Mouse (Mus musculus): ENCODE measurements around the gene Zp2.
A peak's percentile ranks its signal among the peaks of the same experiment; 100 is the strongest.

The Zp2 gene

DNA sequence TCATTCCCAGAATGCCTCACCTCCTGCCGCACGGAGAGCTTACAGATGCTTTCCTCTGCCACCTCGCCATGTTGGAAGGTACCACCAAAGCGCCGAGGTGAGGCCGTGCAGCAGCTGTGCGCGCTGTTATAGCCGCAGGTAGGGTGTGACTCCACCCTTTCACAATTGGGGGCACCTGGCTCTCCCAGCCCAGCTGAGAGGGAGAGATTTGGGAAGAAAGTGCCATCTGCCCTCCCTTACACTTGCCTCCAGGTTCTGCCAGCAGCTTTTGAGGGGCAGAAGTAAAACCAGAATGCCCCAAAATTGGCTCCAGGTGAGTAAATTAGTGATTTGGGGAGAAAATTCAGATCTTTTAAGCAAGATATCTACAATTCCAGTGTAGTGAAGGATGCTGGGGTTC lies at the start of gene Zp2:
TSS of gene Zp2 (minus strand) at position 101 of the 400 bp plus-strand sequence.
- ATAC-seq (ENCODE audit: insufficient number of reproducible peaks, low FRiP score, low TSS enrichment): no peak

DNA sequence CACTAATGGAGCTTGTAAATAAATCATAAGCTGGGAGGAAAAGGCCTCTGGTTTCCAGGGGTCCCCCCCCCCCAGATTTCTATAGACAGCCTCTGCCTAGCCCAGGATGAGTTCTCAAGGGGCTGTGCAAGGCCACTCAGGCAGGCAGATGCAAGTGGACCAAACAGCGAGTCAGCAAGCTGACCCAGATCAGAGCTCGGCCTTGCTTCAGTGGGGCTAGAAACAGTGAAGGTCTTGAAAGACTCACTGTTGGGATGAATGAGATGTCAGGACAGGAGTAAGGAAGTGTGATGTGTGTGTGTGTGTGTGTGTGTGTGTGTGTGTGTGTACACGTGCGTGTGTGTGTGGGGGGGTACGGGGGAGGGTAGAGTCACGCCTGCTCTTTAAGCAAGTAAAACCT lies 47.7 kb upstream of the Zp2 start:
- no peak for ATAC-seq (ENCODE audit: insufficient number of reproducible peaks, low FRiP score, low TSS enrichment)

DNA sequence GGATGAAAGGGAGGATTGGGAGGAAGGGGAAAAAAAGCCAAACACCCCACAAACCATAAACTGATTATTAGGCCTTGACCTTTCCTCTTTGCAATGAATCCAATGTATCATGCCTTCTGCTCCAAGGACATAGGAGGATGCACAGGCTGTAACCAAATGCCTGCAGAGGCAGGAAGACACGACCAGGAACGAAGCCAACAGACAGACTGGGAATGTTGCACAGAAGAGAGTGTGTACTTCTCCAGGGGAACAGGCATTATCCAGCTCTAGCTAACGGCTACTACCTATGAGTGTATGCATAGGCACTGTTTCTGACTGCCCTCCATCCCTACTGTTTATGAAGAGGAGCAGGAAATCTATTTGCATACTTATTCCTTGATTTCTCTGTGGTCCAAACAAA lies 47.1 kb upstream of the Zp2 start:
- no peak for ATAC-seq (ENCODE audit: insufficient number of reproducible peaks, low FRiP score, low TSS enrichment)

DNA sequence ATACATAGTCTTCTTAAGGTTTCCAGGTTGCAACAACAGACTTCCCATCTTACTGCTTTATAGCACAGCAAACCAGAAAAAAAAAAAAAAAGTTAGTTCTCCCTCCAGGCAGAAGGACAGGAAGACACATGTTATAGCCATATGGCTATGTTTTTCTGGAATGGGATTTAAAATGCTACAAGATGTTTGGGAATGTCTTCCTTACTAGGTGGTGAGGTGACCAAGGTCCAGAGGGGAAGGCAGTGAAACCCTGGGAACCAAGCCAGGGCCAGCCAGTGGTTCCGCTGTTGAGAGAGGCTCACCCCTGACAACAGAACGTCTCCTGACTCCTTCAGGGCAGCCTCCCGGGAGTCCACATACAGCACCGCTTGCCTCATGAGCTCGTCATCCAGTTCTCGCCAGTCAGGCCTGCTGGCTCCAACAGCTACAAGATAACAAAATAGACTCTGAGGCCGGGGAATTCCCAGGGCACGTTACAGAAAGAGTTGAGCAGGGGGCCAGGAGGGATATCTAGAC lies 45.1 kb upstream of the Zp2 start:
- no peak for ATAC-seq (ENCODE audit: insufficient number of reproducible peaks, low FRiP score, low TSS enrichment)

DNA sequence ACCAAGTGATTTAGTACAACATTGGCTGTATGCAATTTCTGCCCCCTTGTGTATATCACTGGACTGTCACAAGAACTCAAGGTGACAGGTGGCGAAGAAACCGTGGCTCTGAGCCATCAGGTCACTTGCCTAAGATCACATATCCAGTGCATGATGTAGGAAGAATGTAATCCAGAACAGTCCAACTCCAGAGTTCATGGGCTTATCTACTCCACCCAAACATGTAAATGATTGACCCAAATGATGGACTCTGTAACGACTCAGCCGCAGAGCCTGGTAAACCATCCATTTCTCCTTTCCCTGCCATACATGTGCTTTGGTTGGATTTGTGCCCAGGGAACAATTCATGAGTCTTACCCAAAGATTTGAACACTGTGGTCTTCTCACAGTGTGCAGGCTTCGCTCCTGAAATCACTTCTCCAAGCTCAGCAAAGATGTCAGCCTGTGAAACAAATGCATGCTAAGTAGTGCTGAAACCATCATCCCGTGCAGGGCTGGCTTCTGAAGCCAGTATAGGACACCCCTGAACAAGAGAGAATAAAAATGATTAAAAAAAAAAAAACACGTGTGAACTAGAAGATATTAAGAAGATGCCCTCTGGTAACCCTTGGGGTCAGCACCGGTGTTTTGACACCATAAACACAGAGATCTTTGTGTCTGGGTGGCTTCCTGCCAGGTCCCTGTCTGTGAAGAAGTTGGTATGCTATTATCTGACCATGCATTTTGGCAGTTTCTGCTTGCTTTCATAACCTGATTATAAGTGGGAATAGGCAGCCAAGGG lies 44.5 kb upstream of the Zp2 start:
- ATAC-seq (ENCODE audit: insufficient number of reproducible peaks, low FRiP score, low TSS enrichment): no peak

DNA sequence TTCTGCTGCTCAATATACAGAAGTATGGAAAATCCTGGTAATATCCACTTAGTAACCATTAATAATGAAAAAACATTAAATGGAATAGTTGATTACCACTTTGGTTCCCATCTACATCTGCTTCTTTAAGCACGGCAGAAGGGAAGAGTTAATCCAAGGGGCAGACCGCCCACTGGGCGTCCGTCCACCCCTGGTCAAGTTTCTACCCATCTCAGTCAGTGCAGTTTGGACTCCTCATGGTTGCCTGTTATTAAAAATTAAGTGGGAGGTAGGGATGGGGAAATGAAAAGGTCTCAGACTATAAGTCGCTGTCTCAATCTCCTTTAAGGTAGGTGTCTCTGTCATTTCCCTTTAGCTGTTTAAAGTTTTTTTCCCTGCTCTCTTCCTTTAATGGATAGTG lies 43.9 kb upstream of the Zp2 start:
- no peak for ATAC-seq (ENCODE audit: insufficient number of reproducible peaks, low FRiP score, low TSS enrichment)

DNA sequence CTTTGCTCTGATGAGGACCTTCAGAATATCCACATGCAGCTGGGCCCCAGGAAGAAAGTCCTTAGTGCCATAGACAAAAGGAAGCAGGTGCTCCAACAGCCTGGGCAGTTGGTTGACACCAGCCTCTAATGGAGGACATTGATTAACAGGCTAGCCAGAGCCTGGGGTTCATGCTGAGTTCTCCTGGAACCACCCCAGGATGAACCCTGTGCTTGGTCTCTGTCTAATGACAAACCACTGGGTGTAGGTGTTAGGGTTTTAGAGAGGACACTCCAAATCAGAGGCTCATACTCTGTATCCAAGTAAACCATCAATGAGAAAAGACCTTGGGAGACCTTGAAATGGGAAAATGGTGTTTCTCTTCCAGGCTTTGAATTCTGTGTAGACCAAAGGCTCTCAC lies 37.8 kb upstream of the Zp2 start:
- ATAC-seq (ENCODE audit: insufficient number of reproducible peaks, low FRiP score, low TSS enrichment): no peak

DNA sequence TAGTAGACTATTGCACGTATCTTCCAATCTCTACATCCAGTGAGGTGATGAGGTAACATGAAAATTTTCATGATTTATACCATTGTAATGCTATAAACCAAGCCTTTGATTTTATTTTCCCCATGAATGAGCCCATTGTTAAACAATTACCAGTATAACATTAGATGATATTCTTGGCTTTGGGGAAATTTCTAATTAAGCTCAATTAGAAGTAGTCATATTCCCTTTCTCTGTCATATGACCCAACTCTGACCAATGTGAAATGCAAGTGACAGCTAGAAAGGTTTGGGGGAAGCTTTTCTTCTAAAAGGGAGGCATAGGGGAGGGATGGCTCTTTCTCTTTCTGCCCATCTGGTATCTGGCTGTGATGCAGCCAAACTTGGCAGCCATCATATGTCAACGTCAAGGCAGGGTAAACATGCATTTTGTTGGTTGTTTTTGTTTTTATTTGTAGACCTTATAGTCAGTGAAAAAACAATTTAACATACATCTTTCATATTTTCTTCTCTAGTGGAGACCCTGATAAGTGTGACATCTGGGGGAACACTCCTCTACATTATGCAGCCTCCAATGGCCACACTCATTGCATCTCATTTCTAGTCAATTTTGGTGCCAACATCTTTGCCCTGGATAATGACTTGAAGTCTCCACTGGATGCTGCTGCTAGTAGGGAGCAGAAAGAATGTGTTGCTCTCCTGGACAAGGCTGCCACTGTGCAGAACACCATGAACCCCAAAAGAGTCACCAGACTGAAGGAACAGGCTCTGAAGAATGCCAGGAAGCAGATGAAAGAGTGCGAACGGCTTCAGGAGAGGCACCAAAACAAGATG lies 36.5 kb upstream of the Zp2 start:
- ATAC-seq (ENCODE audit: insufficient number of reproducible peaks, low FRiP score, low TSS enrichment): no peak

DNA sequence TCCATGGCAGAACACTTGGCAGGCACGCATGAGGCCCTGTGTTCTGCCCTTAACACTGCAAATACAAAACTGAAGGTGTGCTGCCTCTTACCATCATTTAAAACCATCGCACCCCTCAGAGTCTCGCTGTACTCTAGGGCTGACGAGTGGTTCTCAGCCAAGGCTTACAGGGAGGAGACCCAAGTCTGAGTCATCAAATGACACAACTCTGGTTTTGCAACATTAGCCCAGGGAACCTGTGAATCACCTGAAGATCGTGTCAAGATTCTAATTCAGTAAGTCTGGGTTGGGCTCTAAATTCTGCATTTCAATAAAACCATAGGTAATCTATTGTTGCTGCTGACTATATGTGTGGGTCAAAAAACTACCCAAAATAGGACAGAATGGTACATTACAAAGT lies 35.5 kb upstream of the Zp2 start:
- ATAC-seq (ENCODE audit: insufficient number of reproducible peaks, low FRiP score, low TSS enrichment): no peak

DNA sequence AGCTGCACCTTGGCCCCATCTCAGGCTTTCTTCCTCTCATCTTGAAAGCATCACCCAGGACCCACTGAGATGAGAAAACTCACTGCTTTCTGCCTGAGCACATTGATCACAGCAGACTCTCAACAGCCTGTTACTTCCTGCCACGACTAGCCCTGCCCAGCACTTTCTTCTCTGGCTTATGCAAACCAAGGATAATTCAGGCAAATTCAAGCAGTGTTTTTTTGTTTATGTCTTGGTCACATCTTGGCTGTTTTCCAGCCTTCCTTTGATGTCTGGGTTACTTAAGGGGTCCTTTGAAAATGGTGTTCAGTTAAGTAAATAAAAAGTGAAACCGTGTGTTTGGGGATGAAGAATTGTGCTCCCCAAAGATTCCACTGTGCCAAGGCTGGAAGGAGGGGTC lies 33.8 kb upstream of the Zp2 start:
- ATAC-seq (ENCODE audit: insufficient number of reproducible peaks, low FRiP score, low TSS enrichment): no peak

DNA sequence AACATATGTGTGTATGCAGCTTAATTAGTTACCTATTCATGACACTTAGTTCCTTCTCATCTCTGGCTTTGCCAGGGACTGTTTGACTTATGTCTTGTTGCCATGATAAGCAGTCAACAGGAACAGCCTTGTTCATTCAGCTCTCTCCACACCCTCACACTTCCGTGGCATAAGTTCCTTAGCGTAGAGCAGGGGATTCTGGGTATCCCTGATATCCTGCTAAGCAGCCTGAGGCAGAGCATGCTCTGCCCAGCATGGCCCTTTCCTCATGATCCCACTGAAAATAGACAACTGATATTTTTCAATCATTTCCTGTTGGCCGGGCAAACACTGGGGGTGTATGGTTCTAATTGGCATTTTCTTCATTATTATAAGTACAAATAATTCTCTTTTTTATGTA lies 32.5 kb upstream of the Zp2 start:
- ATAC-seq (ENCODE audit: insufficient number of reproducible peaks, low FRiP score, low TSS enrichment): no peak

DNA sequence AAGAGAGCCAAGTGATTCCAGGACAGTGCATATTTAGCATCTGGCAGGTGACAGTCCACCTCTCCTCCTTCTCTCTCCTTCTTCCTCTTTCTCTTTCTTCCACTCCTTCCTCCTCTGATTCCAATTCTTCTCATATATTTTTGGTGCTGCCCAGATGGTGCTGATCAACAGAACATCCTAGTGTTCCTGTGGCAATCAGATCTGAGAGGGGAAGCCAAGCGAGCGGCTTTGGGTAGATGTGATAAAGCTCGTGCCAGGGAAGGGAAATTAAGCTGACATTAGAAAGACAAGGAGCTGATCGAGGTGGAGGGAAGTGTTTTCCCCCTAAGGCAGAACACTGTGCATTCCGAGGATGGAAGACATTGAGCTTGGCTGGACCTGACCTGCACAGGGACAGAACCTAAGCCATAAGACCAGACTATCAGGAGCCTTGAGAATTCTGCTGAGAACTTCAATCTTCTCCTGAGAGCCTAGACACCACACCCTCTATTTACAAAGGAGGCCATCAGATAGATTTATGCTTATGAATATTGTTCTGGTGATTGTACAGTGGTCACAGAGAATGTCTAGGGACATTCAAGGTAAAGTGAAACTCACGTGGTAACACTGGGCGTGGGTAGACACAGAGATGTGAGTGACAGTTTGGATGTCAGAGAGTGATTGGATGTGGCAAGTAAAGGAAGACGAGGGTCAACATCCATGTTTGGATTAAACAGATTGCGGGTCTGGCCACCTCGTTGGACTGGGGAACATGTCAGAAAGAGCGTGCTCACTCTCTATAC lies 29.8 kb upstream of the Zp2 start:
- ATAC-seq (ENCODE audit: insufficient number of reproducible peaks, low FRiP score, low TSS enrichment): no peak

DNA sequence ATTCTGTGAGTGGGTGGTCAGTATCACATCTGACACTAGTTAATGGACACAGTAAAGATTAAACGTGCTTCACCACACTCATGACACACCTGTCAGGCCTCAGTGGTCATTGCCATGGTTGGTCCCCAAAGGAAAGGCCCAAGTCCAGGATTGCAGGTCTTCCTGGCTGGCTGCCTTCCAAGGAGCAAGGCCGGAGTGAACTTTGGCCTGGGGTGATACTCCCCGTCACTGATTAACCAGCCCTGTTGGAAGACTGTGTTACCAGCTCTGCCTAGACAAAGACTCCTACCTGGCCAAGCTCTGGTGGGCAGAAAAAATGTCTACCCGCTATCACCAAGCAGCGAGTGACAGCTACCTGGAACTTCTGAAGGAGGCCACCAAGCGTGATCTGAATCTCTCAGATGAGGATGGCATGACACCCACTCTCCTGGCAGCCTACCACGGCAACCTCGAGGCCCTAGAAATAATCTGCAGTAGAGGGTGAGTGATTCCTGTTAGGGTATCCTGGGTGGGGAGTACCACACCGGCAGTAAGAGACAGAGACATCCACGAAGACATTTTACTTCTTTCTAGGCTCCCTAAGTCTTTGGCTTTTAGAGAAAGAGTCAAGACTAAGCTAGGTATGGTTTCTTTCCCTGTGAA lies 28.6 kb upstream of the Zp2 start, which contains the start of gene Anks4b:
TSS of gene Anks4b (plus strand) at position 256 of the 642 bp plus-strand sequence.
- ATAC-seq (ENCODE audit: insufficient number of reproducible peaks, low FRiP score, low TSS enrichment): no peak

DNA sequence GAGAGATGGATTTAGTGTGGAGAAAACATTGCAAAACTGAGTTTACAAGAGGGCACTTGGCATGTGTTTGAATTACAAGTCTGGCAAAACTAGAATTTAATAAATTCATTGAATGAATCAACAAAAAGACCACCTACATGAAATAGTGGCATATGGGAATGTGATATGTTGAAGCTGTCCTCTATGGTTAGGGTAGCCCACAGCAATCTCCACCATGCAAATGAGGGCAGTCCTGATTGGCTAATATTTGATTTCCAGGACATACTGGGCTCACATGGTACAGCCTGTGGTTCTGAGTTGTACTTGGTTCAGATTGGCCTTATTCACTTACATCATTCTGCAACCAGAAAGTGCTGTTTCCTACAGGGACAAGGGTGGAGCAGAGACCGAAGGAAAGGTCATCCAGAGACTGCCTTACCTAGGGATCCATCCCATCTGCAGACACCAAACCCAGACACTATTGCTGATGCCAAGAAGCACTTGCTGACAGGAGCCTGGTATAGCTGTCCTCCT lies 27.2 kb upstream of the Zp2 start:
- ATAC-seq (ENCODE audit: insufficient number of reproducible peaks, low FRiP score, low TSS enrichment): no peak

DNA sequence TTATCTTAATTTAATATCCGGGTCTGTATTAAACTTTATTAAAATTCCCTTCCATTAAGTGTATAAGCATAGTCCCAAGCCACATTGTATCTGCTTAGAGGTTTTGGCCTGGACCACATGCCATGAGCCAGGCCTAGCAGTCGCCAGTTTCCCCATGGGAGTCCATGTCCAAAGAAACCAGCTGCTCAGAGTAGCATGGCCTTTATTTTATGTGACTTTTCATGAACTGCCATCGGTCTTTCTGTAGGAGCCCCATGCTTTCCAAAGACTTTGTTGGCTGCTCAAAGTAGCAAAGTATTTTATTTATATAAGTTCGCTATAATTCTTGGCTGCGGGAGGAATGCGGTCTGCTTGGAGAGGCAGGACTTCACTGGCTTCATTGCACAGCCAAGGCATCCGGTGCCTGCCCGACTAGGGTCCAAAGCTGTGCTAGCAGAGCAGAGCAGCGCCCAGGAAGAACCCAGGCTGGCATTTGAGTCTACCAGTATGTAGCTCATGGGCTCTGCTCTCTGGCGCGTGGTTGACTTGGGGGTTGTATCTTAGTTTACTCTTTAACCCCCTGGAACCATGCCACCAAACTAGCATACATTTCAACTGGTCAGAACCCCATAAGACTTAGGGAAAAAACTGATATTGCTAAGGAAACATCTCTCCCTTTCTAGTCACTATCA lies 18.6 kb upstream of the Zp2 start:
- ATAC-seq (ENCODE audit: insufficient number of reproducible peaks, low FRiP score, low TSS enrichment): no peak

DNA sequence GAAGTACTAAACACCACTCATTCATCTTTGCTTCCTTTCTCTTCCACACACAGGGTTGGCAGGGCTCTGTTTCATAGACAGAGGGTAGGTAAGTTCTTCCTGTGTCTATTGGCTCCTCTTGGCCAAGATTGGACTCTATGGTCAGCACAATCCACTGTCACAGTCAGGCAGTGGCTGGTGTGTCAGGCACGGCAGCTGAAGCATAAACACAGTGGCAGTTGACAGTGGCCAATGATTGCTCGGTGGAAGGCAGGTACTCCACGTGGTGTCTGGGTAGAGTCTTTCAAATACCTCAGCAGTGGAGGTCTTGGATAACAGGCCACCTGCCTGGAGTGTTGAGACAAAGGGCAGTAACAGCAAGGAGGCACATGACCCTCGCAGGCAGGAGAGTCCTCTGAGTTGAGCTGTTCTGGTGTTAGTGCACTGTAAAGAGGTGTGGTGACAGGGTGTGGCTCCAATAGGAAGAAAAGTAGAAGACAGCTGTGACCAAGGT lies 13.1 kb upstream of the Zp2 start:
- no peak for ATAC-seq (ENCODE audit: insufficient number of reproducible peaks, low FRiP score, low TSS enrichment)

DNA sequence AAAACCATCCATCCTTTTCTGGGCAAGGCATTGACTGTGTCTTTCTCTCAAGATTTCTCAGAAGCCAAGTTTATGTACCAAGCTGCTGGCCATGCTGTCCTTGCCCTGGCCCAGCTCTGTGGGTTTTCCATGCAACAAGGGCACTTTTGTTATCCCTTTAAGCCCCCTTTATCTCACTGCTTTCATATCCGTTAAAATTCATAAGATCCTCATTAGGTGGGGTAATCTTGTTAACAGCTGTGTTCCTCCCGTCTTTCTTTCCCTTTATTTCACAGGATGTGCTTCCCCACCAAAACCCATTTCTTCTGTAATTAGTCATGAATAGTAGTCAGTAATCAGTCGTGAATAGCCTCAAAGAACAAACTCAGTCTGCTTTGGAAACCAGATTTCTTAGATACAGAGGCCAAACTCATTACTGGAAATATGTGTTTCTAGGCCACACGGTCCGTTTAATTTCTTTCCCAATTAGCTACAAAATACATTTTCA lies 12.5 kb upstream of the Zp2 start:
- no peak for ATAC-seq (ENCODE audit: insufficient number of reproducible peaks, low FRiP score, low TSS enrichment)

DNA sequence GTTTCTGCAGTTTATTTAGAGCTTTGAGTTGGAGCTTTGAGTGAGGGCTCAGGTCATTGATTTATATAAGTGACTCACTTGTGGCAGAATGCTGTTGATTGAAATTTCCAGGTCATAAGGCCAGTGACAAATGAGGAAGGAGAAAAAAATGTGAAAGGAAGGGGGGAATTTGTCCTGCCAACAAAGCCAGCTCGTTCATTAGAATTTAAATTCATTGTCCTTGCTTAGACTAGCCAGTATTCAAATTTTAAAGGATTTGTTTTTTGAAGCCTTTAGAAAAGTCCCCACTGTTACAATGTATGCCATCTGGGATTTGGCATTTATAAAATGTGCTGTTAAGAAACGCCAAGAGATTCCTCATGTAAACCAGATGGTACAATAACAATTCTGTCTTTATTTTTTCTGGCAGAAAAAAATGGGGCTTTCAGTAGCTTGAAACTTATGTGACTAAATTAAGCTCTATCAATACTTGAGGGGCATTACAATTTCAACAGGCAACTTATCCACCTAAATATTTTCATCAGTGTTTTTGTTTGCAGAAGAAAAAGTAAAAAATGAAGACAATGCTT lies 11.8 kb upstream of the Zp2 start:
- ATAC-seq (ENCODE audit: insufficient number of reproducible peaks, low FRiP score, low TSS enrichment): peak; percentile 52; the same call in 1 of the 2 replicates

DNA sequence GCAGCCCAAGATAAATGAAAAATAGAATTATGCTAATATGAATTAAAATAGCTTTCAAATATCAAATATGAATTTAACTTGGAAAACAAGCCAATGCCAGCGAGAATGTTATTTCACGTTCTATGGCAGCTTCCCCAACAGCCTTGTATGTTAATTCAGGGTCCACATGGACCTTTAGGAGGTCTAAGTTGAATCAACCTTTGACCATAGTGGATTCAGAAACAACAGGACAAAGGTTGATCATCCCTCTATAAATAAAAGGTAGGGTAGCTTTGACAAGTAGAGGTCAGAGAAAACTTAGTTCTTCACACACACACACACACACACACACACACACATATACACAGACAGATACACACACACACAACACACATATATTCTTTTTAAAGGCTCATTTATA lies 5.8 kb upstream of the Zp2 start:
- ATAC-seq (ENCODE audit: insufficient number of reproducible peaks, low FRiP score, low TSS enrichment): no peak
